Mouse (Mus musculus): Measurements from ENCODE around the gene Mov10l1. TPM values are rescaled to one million over a fixed set of nuclear protein-coding genes. Genes with fewer than 3 reads are reported as not detected.

Gene Mov10l1
- total RNA-seq, 2 experiments from 2014 or later = not detected

DNA sequence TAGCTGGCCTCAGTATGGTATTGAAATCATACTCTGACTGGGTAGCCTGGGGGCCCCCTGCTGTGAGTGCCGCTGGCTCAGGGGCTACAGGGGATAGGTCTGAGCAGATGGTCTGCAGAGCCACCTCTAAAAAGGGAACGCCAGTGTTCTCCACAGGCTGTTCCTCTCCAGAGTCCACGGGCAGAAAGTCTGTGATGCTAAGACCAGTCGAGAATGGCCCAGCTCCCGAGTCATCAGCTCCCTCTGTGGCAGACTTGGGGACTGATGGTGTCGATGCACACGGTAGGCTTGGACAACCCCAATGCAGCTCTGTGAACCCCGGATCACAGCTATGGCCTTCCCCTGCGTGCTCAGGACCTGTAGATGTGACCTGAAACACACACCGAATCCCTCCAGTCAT, 121.2 kb downstream of the Mov10l1 start:
- DNase-seq (ENCODE audit: low spot score in 2 of 2) = no peak
- intact Hi-C loops (cut with DNase I) = no loop called here

DNA sequence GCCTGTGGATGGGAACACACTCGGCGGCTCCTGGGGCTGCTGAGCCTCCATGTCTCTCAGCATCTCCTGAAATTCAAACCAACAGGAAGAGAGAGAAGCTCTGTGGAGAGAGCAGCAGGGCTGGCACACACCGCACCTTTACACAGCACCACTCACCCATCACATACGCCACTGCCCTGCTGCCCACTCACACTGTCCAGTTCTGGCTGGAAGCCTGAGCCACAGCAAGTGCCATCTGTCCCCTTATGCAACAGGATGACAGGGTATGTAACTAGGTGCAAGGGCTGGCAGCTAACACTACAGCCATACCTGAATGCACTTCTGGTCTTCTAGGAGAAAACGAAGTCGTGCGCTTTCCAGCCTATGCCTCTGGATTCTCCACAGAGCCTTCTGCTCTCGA, 121.7 kb downstream of the Mov10l1 start:
- intact Hi-C loops (cut with DNase I) = no loop called here
- DNase-seq (ENCODE audit: low spot score in 2 of 2) = peak; percentile 57 to 66

Other genes with a start within 250 kb of the Mov10l1 start
- 10 to 100 TPM; 50.7 to 55.8 TPM for gene Brd1, start 248.7 kb upstream of the Mov10l1 start, total RNA-seq (2021)
- gene Zbed4, start 231.2 kb upstream of the Mov10l1 start, total RNA-seq (2021) = 10 to 100 TPM in 1 of 2 experiments, 1 to 10 TPM in 1; 9.8 to 11.4 TPM
- gene Alg12, start 163.6 kb upstream of the Mov10l1 start, total RNA-seq (2021) = 10 to 100 TPM; 12.8 to 15.7 TPM
- 10 to 100 TPM; 17.5 to 26.0 TPM for gene Creld2, start 163.3 kb upstream of the Mov10l1 start, total RNA-seq (2021)
- 10 to 100 TPM; 35.0 to 51.0 TPM for gene Pim3, start 120.7 kb upstream of the Mov10l1 start, total RNA-seq (2021)
- 1 to 10 TPM; 1.1 to 2.1 TPM for gene Ttll8, start 28.5 kb upstream of the Mov10l1 start, total RNA-seq (2021)
- gene Mlc1, start 3.9 kb upstream of the Mov10l1 start, total RNA-seq (2021) = 100 to 1,000 TPM in 1 of 2 experiments, 10 to 100 TPM in 1; 99.9 to 111 TPM
- 100 to 1,000 TPM; 100 to 103 TPM for gene Panx2, start 76.8 kb downstream of the Mov10l1 start, total RNA-seq (2021)
- gene Trabd, start 92.2 kb downstream of the Mov10l1 start, total RNA-seq (2021) = 10 to 100 TPM; 16.8 to 19.5 TPM
- gene Selenoo, start 106.2 kb downstream of the Mov10l1 start, total RNA-seq (2021) = 10 to 100 TPM; 22.6 to 23.1 TPM
- 10 to 100 TPM; 29.6 to 30.6 TPM for gene Tubgcp6, start 140.2 kb downstream of the Mov10l1 start, total RNA-seq (2021)
- 10 to 100 TPM; 12.8 to 16.8 TPM for gene Hdac10, start 145.8 kb downstream of the Mov10l1 start, total RNA-seq (2021)
- gene Mapk12, start 157.8 kb downstream of the Mov10l1 start, total RNA-seq (2021) = 10 to 100 TPM in 1 of 2 experiments, 1 to 10 TPM in 1; 6.1 to 11.1 TPM
- gene Mapk11, start 166.7 kb downstream of the Mov10l1 start, total RNA-seq (2021) = 10 to 100 TPM; 45.3 to 54.5 TPM
- 10 to 100 TPM; 42.2 to 54.0 TPM for gene Plxnb2, start 197.9 kb downstream of the Mov10l1 start, total RNA-seq (2021)
- gene Dennd6b, start 213.6 kb downstream of the Mov10l1 start, total RNA-seq (2021) = 10 to 100 TPM; 39.9 to 52.2 TPM
- 100 to 1,000 TPM; 162 to 167 TPM for gene Ppp6r2, start 228.6 kb downstream of the Mov10l1 start, total RNA-seq (2021)